Mouse (Mus musculus) cerebellum, adult 11 months (tissue): ENCODE measurements around the gene Dglucy.

Experiments
- DNase-seq: peaks from one replicate; pipeline ENCODE4 v3.0.0; 2022

Dglucy gene

GRCm38 (mm10) chr12:100843171-100843570, 64.3 kb downstream of the Dglucy start:
- DNase-seq, result no peak

- no peak for DNase-seq
These were observed 65.7 kb downstream of the Dglucy start for GRCm38 (mm10) chr12:100844546-100844945.

GRCm38 (mm10) chr12:100845829-100846228, 67.0 kb downstream of the Dglucy start:
- DNase-seq, result no peak

- DNase-seq, result no peak
These were observed 67.7 kb downstream of the Dglucy start for GRCm38 (mm10) chr12:100846566-100846965.

- DNase-seq, result no peak
These were observed 68.7 kb downstream of the Dglucy start for GRCm38 (mm10) chr12:100847437-100848080.

GRCm38 (mm10) chr12:100849421-100850138, 70.7 kb downstream of the Dglucy start:
- DNase-seq, result peak; percentile 62

- no peak for DNase-seq
These were observed 73.5 kb downstream of the Dglucy start for GRCm38 (mm10) chr12:100852370-100852769.

- no peak for DNase-seq
These were observed 77.5 kb downstream of the Dglucy start for GRCm38 (mm10) chr12:100856337-100856736.

- DNase-seq, result peak; percentile 74
These were observed 78.9 kb downstream of the Dglucy start for GRCm38 (mm10) chr12:100857791-100858190.

- no peak for DNase-seq
These were observed 83.4 kb downstream of the Dglucy start for GRCm38 (mm10) chr12:100862272-100862671.

GRCm38 (mm10) chr12:100862856-100863446, 84.1 kb downstream of the Dglucy start:
- DNase-seq, result no peak

- DNase-seq, result no peak
These were observed 86.2 kb downstream of the Dglucy start for GRCm38 (mm10) chr12:100865072-100865471.

GRCm38 (mm10) chr12:100865509-100866078, 86.7 kb downstream of the Dglucy start:
- no peak for DNase-seq

GRCm38 (mm10) chr12:100867097-100867496, 88.2 kb downstream of the Dglucy start:
- peak; percentile 92 for DNase-seq

GRCm38 (mm10) chr12:100868049-100868622, 89.3 kb downstream of the Dglucy start:
- no peak for DNase-seq

- no peak for DNase-seq
These were observed 92.4 kb downstream of the Dglucy start for GRCm38 (mm10) chr12:100871234-100871633.

GRCm38 (mm10) chr12:100871841-100872240, 93.0 kb downstream of the Dglucy start:
- DNase-seq, result no peak

GRCm38 (mm10) chr12:100873612-100874011, 94.8 kb downstream of the Dglucy start:
- DNase-seq, result no peak

GRCm38 (mm10) chr12:100875553-100875952, 96.7 kb downstream of the Dglucy start:
- no peak for DNase-seq

- DNase-seq, result no peak
These were observed 97.1 kb downstream of the Dglucy start for GRCm38 (mm10) chr12:100875960-100876359.

- no peak for DNase-seq
These were observed 99.1 kb downstream of the Dglucy start for GRCm38 (mm10) chr12:100877936-100878335.

GRCm38 (mm10) chr12:100878556-100878955, 99.7 kb downstream of the Dglucy start:
- DNase-seq, result no peak

GRCm38 (mm10) chr12:100883168-100883567, 104.3 kb downstream of the Dglucy start:
- no peak for DNase-seq
